Mouse (Mus musculus) liver, adult (tissue): Measurements from ENCODE around the gene D6Ertd527e.

Source experiments
- GATA4 ChIP-seq: IDR thresholded peaks from 2 replicates; pipeline ENCODE4 v1.6.1; 2014; ENCODE audit warnings: mild to moderate bottlenecking, low read length; ENCODE audit not compliant: insufficient replicate concordance

D6Ertd527e gene

DNA sequence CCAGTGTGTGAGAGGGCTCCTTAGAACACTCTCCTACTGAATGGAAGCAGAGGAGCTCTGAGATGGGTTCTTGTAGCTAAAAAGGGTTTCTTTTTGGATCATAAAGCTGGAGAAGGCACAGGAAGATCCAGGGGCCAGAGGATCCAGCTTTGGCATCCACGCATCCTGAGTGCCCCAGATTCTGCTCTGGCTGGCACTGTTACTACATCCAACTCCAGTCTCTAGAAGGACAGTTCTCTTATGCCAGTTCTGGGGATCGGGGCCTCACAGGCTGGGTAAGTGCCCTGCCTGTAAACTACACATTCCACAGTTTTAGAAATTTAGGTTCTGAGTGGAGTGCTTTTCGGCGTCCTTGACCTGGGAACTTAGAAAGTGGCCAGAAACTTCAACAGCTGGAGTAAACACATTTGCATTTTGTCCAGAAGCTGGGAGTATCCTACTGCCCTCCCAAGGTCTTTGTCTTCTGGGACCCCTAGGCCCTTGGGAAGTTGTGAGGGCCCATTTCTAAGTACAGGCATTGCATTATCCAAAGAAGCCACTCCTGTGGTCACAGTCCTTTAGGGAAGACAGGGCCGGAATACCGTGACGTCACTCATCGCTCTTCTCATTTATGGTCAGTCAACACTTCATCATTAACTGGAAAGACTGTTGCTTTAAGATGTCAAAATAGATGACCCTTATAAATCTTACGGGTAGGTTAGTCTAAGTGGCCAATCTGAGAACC lies 4.1 kb upstream of the D6Ertd527e start:
- no peak for TF ChIP-seq GATA4

DNA sequence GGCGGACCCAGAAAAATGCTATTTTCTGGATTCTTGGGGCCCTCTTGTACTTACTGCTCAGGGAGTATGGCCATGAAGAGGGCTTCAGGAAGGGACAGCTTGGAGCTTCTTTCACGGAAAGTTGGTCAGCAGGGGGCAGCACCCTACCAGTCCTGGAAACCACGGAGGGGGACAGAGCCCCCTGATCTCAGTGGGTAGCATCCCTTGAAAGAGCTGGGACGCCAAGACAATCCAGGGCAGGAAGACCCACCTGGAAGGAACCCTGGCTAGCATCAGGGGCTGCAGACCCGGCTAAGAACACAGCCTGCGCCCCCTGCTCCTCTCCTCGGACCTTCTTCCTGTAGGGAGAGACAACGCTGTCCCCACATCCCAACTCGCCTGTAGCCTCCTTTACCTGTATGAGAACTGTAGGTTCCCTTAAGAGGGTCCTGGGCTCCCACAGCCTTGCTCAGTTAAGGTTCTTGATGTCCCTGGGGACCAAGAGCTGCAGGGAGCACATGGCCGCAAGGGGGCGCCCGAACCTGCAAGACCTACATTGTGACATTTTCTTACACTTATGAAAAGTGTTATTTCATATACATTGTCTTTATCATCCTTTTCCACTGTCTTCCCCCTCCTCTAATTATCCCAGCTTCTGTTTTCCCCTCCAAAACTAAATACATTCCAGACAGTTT lies 3.1 kb upstream of the D6Ertd527e start:
- TF ChIP-seq GATA4 = no peak

DNA sequence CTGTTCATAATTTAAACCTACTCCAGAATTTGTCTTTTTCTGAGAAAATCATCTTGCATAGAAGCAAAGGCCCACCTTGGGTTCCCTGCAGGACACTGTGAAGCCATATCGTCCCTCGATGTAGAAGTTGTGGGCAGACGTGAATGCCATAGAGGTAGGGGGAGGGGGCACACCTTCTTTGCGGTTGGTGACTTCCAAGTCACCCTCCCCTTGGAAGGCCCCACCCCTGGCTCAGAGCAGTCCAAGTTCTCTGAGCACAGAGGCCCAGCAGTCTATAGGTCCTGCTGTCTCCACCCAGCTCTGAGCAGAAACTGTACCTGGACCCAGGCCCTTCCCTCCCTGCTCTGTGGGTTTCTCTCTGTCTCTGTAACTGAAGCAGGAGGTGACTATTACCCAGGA lies 2.6 kb upstream of the D6Ertd527e start:
- no peak for TF ChIP-seq GATA4

DNA sequence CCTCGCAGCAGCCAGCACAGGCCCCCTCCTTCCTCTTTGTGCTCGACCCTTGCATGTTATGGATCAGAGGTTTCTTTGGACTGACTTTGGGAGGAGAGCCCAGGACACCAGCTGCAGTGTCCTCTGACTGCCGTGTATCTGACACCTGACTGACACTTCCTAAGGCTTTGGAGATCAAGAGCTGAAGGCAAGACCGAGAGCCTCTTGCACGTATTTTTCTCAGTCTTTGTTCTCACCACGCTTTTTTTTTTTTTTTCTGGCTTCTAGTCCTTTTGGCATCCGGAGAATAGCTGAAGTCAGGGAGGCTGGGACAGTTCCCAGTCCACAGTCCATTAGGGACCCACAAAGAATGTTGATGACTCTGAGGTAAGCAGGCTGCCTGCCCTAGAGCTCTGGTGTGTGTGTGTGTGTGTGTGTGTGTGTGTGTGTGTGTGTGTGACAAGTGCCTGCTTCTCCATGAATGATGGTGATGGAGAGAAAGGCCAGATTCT lies 2.1 kb upstream of the D6Ertd527e start:
- no peak for TF ChIP-seq GATA4

DNA sequence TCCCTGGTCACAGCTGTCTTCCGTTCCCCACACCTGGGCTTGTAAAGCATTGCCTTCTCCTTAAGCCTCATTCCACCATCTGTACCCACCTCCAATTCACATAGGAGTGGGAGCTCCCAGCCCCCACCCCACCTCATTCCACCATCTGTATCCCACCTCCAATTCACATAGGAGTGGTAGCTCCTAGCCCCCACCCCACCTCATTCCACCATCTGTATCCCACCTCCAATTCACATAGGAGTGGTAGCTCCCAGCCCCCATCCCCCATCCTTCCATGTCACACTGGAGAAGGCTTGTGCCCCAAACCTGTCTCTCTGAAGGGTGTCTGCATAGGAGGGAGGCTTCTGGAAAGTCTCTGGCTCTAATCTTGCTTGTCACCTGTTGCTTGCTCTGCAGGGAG lies 1.2 kb upstream of the D6Ertd527e start:
- TF ChIP-seq GATA4 = no peak

DNA sequence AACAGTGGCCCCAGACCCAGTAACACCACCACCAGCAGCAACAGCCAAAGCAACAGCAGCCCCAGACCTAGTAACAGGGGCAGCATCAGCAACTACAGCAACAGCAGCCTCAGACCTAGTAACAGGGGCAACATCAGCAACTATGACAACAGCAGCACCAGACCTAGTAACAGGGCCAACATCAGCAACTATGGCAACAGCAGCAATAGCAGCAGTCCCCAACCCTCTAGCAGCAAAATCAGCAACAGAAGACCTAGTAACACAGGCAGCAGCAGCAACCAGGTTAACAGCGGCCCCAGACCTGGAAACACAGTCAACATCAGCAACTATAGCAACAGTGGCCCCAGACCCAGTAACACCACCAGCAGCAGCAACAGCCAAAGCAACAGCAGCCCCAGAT lies 6.9 kb downstream of the D6Ertd527e start:
- TF ChIP-seq GATA4 = no peak

DNA sequence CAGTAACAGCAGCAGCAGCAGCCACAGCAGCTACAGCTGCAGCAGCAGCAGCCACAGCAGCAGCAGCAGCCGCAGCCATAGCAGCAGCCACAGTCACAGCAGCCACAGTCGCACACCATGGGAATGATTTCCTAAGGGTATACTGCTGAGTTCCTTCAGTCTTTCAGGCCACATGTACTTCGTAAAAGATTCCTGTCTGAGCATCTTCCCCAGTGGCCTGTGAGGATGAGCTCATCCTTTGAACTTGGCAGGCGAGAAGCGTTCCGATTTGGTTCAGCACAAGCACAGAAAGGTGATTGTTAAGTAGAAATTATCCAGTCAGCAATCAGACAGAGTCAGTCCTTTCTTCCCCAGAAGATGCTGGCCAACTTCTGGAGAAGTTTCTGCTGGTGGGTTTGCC lies 7.6 kb downstream of the D6Ertd527e start:
- TF ChIP-seq GATA4 = no peak

DNA sequence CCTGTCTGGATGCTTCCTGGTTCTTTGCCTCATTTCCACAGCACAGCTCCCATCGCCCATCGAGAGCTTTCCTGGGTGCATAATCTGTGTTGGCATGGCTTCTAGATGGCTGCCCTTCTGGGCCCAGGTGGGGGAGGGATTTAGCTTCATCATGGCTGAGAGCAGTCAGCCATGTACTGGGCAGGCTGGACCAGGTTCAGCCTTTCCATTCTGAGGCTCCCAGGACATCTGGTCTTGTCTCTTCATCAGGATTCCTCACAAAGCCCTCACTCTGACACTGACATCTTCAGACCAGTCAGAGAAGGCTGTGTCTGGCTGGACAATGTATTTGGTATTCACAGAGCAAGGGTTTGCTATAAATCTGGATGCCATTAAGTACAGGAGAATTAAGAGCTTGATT lies 11.4 kb downstream of the D6Ertd527e start:
- no peak for TF ChIP-seq GATA4

DNA sequence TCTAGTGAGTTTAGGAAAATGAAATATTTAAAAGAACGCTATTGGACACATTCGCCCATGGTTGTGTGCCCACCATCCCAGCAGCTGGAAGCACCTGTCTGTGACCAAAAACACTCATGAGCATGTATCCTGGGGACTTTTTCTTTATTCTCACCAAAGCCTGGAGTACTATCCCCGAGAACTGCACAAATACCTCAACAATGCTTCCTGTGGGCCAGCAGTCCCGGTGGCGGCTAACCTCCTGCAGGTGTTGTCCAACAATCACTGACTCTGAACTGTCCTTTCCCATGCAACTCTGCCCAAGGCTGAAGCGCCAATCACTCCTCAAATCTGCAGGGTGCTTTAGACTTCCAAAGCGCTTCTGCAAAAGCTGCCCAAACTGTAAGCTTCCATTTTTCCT lies 12.1 kb downstream of the D6Ertd527e start:
- no peak for TF ChIP-seq GATA4

DNA sequence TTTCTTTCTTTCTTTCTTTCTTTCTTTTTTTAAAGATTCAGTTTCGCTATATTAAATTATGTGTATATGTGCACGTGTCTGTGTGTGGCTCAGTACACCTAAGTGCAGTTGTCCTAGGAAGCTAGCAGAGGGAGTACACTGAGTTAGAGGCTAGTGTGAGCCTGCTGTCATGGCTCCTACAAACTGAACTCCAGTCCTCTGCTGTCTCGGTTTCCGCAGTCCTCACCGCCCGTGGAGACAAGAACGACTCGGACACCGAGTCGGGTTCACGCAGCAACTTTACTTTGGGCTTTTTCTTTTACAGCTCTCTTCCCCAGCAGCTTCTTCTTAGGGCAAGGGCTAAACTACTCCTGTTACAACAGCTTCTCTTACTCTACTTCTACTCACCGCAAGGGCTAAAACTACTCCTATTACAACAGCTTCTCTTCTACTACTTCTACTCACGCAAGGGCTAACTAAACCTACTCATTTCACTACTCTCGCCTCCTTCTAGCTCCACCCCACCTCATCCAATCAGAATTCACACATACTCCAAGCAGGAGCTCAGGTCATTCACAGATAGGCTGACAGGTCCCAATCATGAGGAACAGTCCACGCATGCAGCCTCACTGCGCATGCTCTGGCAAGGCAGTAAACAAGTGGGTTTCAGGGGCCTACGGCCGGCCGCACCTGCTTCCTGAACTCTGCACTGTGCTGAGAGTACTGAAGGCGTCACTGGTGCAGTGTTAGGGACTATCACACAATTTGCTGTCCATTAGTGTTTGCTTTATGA lies 14.7 kb downstream of the D6Ertd527e start:
- TF ChIP-seq GATA4 = no peak

DNA sequence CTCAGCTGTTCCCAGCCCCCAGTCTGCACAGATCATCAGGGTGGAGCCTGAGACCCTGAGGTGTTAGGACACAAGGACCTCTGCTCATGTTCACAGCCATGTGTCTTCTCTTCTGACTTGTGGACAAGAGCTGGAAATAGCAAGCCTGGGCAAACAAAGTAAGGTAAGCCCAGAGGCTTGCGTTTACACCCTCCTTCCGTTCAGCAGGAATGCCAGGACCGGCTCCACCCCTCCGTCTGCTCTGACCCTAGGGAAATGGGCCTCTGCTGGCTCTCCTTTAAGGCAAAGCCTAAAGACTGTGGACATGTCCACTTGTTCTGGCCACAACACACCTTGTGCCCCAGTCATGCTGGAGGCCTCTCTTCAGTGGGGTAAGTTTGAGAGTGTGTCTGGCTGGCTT lies 15.4 kb downstream of the D6Ertd527e start:
- no peak for TF ChIP-seq GATA4

DNA sequence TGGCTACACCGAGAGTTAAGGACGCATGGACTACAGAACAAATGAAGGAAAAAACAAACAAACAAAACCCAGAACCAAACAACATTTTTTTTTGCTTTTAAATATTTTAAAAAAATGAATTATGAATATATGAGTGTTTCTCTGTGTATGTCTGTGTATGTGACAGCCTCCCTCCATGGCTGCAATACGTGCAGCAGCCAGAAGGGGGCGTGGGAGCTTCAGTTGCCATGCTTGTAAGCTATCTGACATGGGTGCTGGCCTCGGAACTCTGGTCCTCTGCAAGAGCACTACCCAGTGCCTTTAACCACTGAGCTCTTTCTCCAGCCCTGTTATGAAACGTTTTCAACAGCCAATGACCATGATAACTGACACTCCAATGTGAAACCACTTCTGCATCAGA lies 16.1 kb downstream of the D6Ertd527e start:
- TF ChIP-seq GATA4 = no peak

DNA sequence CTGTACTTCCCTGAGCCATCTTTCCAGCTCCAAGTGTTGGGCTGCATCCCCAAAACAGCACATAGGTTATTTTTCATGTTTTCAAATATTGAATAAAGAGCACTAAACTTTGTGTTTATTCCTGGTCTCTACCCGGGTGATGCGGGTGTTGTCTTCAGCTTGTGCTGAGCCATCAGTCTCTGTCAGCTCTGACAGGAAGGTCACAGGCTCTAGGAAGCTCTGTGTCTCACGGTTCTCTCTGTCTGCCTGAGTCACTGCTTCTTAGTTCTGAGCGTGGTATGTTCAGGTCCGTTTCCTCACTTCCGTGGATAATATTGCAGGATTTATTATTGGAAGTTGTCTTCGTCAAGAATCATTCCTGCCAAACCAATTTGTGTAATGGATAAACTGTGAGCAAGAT lies 17.4 kb downstream of the D6Ertd527e start:
- TF ChIP-seq GATA4 = no peak

DNA sequence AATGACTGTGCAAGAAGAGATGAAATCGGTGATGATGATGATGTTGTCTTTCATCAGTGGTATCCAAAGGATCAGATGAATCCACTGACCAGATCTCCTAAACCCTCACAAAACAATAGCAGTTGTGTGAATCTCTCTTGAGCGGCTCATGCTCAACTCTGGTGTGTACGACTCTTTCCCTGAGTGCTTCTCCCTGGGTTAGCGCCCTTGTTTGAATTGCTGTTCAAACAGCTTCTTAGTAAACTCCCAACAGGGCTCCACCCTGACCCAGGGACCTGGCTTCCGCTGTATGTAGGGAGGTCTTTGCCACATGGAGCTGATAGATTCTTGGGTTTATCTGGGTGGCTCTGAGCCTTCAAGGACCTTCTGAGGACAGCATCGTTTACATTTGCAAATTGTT lies 18.9 kb downstream of the D6Ertd527e start:
- TF ChIP-seq GATA4 = no peak

DNA sequence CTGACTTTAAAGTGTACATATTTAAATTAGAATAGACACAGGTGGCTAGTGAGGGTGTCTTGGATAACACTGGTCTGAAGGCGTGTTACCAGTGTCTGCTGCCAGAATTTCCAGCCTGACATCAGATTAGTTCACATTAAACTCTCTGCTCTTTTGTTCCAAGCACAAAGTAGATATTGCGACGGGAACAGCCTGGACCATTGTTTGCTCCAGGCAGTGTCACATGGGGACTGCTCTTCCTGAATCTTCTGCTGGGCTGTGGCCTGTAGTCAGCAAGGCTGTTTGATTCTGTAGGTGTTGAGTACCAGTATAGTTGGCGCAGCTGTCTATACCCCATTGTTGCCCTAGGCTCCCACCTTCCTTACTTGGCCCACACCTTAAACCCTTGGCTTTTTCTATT lies 19.4 kb downstream of the D6Ertd527e start:
- TF ChIP-seq GATA4 = no peak
